Mouse (Mus musculus) lung, postnatal 0 days (tissue): ENCODE results near the gene Msi2.

Experiments
- CTCF ChIP-seq: IDR thresholded peaks from 2 replicates; pipeline ENCODE4 v1.5.1; 2016; ENCODE audit warnings: antibody characterized with exemption, mild to moderate bottlenecking
- EP300 ChIP-seq: IDR thresholded peaks from 2 replicates; pipeline ENCODE4 v1.6.1; 2016; ENCODE audit warnings: antibody characterized with exemption, mild to moderate bottlenecking, control low read depth

DNA sequence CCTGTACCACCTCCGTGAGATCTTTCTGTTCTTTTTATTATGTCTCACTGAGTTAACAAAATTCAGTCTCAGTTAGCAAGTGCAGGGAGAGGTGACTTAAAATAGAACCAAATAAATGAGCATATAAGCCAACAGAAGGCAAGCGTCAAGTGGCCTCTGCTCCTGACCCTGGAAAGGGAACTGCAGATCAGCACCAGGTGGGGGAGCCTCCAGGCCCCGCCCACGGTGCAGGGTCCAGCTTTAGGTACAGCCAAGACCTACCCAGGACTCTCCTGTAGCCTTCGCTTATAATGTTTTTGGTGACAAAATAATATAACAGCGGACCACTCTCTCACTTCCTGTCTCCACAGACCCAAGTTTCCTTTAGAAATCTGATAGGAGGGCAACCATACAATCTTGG lies 94.6 kb downstream of the Msi2 start:
- TF ChIP-seq CTCF (no peak), EP300 (no peak)
